Mouse (Mus musculus) liver, adult 2 months (tissue): Measurements from ENCODE around the gene Fam19a3. TPM values are rescaled to one million over a fixed set of nuclear protein-coding genes. Genes with fewer than 3 reads are reported as not detected.

Source experiments
- DNase-seq: peaks from one replicate; pipeline ENCODE4 v3.0.0-alpha.2; 2011; ENCODE audit warnings: low read depth, low spot score; ENCODE audit errors: extremely low read depth
- H3K27ac ChIP-seq: fragments of 200-500 bp; replicated peaks from 2 replicates; pipeline ENCODE4 v1.5.1; 2012; ENCODE audit warnings: low read depth, mild to moderate bottlenecking, control low read depth, inconsistent platforms, low read length; ENCODE audit not compliant: insufficient read depth
- H3K27me3 ChIP-seq: fragments of 200-500 bp; 2 replicates; pipeline ENCODE4 v1.6.1; 2012; ENCODE audit warnings: mild to moderate bottlenecking, moderate library complexity, low read length, inconsistent platforms; ENCODE audit not compliant: control insufficient read depth, insufficient read depth
- H3K36me3 ChIP-seq: fragments of 200-500 bp; 2 replicates; pipeline ENCODE4 v1.6.1; 2012; ENCODE audit warnings: low read length, inconsistent platforms; ENCODE audit not compliant: control insufficient read depth, insufficient read depth
- H3K4me1 ChIP-seq: fragments of 200-500 bp; 2 replicates; pipeline ENCODE4 v1.6.1; 2011; ENCODE audit warnings: low read length; ENCODE audit not compliant: control insufficient read depth, insufficient read depth
- H3K4me3 ChIP-seq: fragments of 200-500 bp; 2 replicates; pipeline ENCODE4 v1.5.1; 2011; ENCODE audit warnings: low read depth, mild to moderate bottlenecking, control low read depth, low read length, moderate library complexity; ENCODE audit not compliant: insufficient read depth
- H3K79me2 ChIP-seq: fragments of 200-500 bp; 2 replicates; pipeline ENCODE4 v1.6.1; 2012; ENCODE audit warnings: inconsistent platforms, mild to moderate bottlenecking, low read length, moderate library complexity; ENCODE audit not compliant: control insufficient read depth, insufficient read depth
- H3K9ac ChIP-seq: fragments of 200-500 bp; 2 replicates; pipeline ENCODE4 v1.6.1; 2012; ENCODE audit warnings: low read depth, mild to moderate bottlenecking, control low read depth, inconsistent platforms, low read length
- CTCF ChIP-seq: fragments of 200-500 bp; IDR thresholded peaks from 2 replicates; pipeline ENCODE4 v1.5.1; 2011; ENCODE audit warnings: low read depth, low read length, control low read depth
- POLR2A ChIP-seq: fragments of 200-500 bp; IDR thresholded peaks from 2 replicates; pipeline ENCODE4 v1.6.1; 2011; ENCODE audit warnings: low read length, control low read depth; ENCODE audit not compliant: insufficient read depth; ENCODE audit errors: extremely low read depth
- WGBS: fragments of 180-500 bp; shearing (Covaris S2); methylation state at CpG from one replicate; pipeline ENCODE4 v1.1.7; 2018; 5-methylcytosine and 5-hydroxymethylcytosine counted together
- polyA plus RNA-seq: library from polyadenylated mRNA; depleted of rRNA; stranded (reverse); fragments of >200 nt; gene quantifications from 2 replicates; pipeline ENCODE4 v1.2.3, GENCODE M21; 2012; rRNA removed
- total RNA-seq: library from RNA; depleted of rRNA; stranded (reverse); fragments of >200 nt; gene quantifications from 2 replicates; pipeline ENCODE4 v1.2.3, GENCODE M21; 2014; rRNA removed

Gene Fam19a3
- total and polyA plus RNA-seq, 2 experiments, result under 0.01 to 0.05 TPM

DNA sequence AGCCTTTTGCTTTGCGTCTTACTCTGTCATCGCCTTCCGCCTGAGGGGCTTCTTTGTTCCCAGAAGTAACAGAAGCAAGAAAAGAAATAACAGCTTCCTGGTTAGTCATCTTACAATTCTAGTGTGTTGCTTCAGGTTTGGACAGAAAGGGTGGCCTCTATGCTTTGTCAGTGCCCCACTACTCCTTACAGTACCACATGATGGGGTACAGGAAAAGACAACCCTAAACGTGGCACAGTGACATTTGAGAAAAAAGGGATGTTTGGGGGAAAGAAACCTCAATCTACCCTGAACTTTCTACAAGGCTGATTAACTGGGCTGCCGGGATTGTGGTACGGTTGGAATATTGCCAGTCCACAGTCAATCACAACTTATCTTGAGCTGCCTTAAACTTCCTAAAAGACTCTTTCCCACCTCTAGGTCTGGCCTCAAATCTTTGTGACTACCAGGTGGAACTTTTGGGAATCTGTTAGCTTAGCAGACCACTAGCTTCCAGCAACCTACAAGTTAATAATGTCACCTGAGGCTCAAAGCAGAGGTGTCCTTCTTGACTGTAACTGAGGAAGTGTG, 52.3 kb downstream of the Fam19a3 start:
- Histone ChIP-seq H3K4me3 (no peak overlapping the region), H3K79me2 (no peaks in the 10 kb centered on the region), H3K9ac (no peak overlapping the region), H3K27ac (no peak overlapping the region), H3K4me1 (no peaks in the 10 kb centered on the region), H3K27me3 (no peaks in the 10 kb centered on the region), H3K36me3 (no peaks in the 10 kb centered on the region)
- no peak for DNase-seq
- TF ChIP-seq CTCF (no peak), POLR2A (no peak)
- 75% methylated on average over 6 of the region's 6 CpGs for WGBS

Other genes with a start within 250 kb of the Fam19a3 start
- 34.2 and 41.3 TPM in 2 replicates for gene Slc16a1, start 143.2 kb downstream of the Fam19a3 start, total RNA-seq
- 30.8 and 35.4 TPM in 2 replicates for gene Slc16a1, start 143.2 kb downstream of the Fam19a3 start, polyA plus RNA-seq
- 0.28 and 0.54 TPM in 2 replicates for gene Ppm1j, start 784 bp downstream of the Fam19a3 start, total RNA-seq
- gene Ppm1j, start 784 bp downstream of the Fam19a3 start, polyA plus RNA-seq, result 0.65 and 1.4 TPM in 2 replicates
- 10.0 and 15.5 TPM in 2 replicates for gene Rhoc, start 6.5 kb upstream of the Fam19a3 start, total RNA-seq
- gene Rhoc, start 6.5 kb upstream of the Fam19a3 start, polyA plus RNA-seq, result 9.1 and 11.7 TPM in 2 replicates
- 9.3 and 12.4 TPM in 2 replicates for gene Mov10, start 36.7 kb upstream of the Fam19a3 start, total RNA-seq
- 11.6 and 15.9 TPM in 2 replicates for gene Mov10, start 36.7 kb upstream of the Fam19a3 start, polyA plus RNA-seq
- gene St7l, start 82.2 kb upstream of the Fam19a3 start, total RNA-seq, result 30.5 and 39.8 TPM in 2 replicates
- gene St7l, start 82.2 kb upstream of the Fam19a3 start, polyA plus RNA-seq, result 5.4 and 7.5 TPM in 2 replicates
- gene Capza1, start 82.7 kb upstream of the Fam19a3 start, total RNA-seq, result 29.1 and 30.1 TPM in 2 replicates
- gene Capza1, start 82.7 kb upstream of the Fam19a3 start, polyA plus RNA-seq, result 8.1 and 8.4 TPM in 2 replicates
- 0.09 and 0.20 TPM in 2 replicates for gene Wnt2b, start 180.1 kb upstream of the Fam19a3 start, total RNA-seq
- gene Wnt2b, start 180.1 kb upstream of the Fam19a3 start, polyA plus RNA-seq, result 0.11 and 0.25 TPM in 2 replicates